Mouse (Mus musculus): ENCODE results near the gene Specc1. TPM values are rescaled to one million over a fixed set of nuclear protein-coding genes. Genes with fewer than 3 reads are reported as not detected.
A peak's percentile ranks its signal among the peaks of the same experiment; 100 is the strongest.

The Specc1 gene
- total RNA-seq, 2 experiments from 2014 or later: 91.4 to 93.9 TPM

DNA sequence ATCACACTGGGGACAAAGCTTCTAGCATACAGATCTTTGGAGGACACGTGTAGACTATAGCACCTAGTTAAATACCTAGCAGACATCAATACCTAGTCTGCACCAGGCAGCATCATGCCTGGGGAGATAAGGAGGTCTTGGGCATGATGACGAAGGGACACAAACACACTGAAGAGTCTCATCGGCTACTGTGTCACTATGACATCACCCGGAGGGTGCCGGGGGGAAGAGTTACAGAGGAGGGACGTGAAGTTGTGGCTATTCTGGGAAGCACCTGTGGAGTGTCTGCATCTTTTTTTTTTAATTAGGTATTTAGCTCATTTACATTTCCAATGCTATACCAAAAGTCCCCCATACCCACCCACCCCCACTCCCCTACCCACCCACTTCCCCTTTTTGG lies 55.5 kb downstream of the Specc1 start:
- DNase-seq (ENCODE audit: low spot score in 2 of 2): no peak

DNA sequence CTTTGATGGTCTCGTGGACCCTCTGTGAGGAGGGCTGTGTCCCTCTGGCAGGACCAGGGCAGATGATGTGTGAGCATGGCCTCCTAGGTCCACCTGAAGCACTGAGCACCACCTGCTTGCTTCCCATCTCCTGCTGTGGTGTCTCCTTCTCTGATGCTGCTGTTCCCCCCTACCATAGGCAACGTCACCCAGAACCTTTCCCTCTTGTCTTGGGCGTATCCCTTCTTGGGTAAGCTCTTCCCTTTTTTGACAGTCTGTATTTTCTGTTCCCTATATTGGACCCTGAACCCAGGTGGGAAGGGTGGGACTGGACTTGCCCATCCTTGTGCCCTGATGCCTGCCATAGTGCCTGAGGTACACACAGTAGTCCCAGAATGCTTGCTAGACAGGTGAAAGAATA lies 56.9 kb downstream of the Specc1 start:
- DNase-seq (ENCODE audit: low spot score in 2 of 2): no peak

GRCm38 (mm10) chr11:62015071-62015654 lies 58.6 kb downstream of the Specc1 start:
- peak in 1 of 2 experiments; percentile 47 for DNase-seq (ENCODE audit: low spot score in 2 of 2)

DNA sequence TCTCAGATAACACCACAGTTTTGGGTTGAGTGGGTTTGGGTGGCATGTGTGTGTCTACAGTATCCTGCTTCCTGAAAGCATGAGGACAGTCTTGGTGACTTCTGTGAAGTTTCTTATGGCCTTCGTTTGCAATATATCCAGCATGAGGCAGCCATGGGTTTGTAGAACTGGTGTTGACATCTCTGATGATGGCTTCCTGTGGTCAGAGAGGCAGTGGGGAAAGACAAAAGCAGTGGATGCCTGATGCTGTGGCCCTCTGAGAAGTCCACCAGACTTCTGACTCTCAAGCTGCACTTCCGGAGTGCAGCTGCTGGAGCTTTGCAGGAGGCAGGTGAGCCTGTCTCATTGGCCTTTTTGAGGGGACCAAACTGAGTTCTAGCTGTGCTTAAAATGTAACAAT lies 60.4 kb downstream of the Specc1 start:
- no peak for DNase-seq (ENCODE audit: low spot score in 2 of 2)

GRCm38 (mm10) chr11:62018315-62019205 lies 62.0 kb downstream of the Specc1 start:
- no peak for DNase-seq (ENCODE audit: low spot score in 2 of 2)

GRCm38 (mm10) chr11:62019857-62020256 lies 63.3 kb downstream of the Specc1 start:
- DNase-seq (ENCODE audit: low spot score in 2 of 2): no peak

GRCm38 (mm10) chr11:62020898-62021297 lies 64.3 kb downstream of the Specc1 start:
- DNase-seq (ENCODE audit: low spot score in 2 of 2): no peak

- no peak for DNase-seq (ENCODE audit: low spot score in 2 of 2)
Observed at GRCm38 (mm10) chr11:62022105-62022504, 65.5 kb downstream of the Specc1 start.

- DNase-seq (ENCODE audit: low spot score in 2 of 2): no peak
Observed at GRCm38 (mm10) chr11:62022718-62023493, 66.3 kb downstream of the Specc1 start.

- DNase-seq (ENCODE audit: low spot score in 2 of 2): no peak
Observed at GRCm38 (mm10) chr11:62023494-62024233, 67.1 kb downstream of the Specc1 start.

GRCm38 (mm10) chr11:62024234-62024601 lies 67.7 kb downstream of the Specc1 start:
- no peak for DNase-seq (ENCODE audit: low spot score in 2 of 2)

- DNase-seq (ENCODE audit: low spot score in 2 of 2): peak; percentile 55 to 79
Observed at GRCm38 (mm10) chr11:62024952-62025351, 68.4 kb downstream of the Specc1 start.

DNA sequence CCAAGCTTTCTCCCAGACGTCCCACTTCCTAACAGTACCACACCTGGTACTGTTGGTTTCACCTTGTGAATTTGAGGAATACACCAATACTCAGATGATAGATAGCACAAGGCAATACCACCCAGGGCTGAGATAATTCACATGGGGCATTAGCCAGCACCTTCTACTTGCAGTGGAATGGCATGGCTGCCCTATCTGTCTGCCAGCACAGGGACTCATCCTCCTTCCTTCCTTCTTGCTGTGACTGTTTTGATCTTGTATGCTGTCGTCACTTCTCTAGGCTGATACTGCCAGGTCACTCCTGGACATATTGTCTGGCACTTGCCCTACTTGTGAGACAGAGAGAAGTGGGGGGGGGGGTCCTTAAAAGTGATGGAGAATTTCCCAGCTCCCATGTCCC lies 69.2 kb downstream of the Specc1 start:
- DNase-seq (ENCODE audit: low spot score in 2 of 2): no peak

GRCm38 (mm10) chr11:62026345-62026815 lies 69.8 kb downstream of the Specc1 start:
- DNase-seq (ENCODE audit: low spot score in 2 of 2): peak in 1 of 2 experiments; percentile 70

- no peak for DNase-seq (ENCODE audit: low spot score in 2 of 2)
Observed at GRCm38 (mm10) chr11:62027271-62027670, 70.7 kb downstream of the Specc1 start.

GRCm38 (mm10) chr11:62027705-62028104 lies 71.1 kb downstream of the Specc1 start:
- DNase-seq (ENCODE audit: low spot score in 2 of 2): no peak

GRCm38 (mm10) chr11:62029171-62029570 lies 72.6 kb downstream of the Specc1 start:
- no peak for DNase-seq (ENCODE audit: low spot score in 2 of 2)

DNA sequence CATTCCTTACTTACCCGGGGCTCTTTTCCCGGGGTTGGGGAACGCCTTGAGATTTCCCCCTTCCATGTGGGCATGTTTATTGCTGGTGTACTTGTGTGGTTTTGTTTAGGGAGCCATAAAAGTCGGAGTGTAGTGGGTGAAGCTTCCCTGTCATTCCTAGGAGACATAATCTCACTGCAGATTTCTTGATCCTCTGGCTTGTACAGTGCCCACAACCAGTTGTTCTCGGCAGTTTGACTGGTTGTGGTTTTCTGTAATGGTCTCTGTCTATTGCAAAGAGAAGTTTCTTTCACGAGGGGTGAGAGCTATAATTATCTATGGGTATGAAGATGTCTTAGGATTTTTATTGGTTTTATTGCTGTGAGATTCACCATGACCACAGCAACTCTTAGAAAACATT lies 78.0 kb downstream of the Specc1 start:
- no peak for DNase-seq (ENCODE audit: low spot score in 2 of 2)

DNA sequence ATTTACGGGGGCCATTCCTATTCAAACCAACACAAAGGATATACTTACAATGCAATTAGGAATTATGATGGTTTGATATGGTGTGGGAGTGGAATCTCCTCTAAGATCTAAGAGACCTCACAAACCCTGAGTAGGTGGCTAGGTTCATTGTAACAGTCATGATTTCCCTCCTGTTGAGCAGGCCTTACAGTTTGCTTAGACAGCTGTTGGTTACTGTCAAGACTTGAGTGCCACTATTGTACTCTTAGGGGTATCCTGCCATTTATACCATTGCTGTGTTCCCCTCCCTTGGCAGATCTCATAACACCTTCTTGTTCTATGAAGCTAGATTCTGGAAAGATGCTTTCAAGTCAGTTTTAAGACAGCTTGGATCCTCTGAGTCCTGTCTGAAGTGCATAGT lies 78.7 kb downstream of the Specc1 start:
- DNase-seq (ENCODE audit: low spot score in 2 of 2): no peak

- DNase-seq (ENCODE audit: low spot score in 2 of 2): no peak
Observed at GRCm38 (mm10) chr11:62040122-62040521, 83.6 kb downstream of the Specc1 start.

DNA sequence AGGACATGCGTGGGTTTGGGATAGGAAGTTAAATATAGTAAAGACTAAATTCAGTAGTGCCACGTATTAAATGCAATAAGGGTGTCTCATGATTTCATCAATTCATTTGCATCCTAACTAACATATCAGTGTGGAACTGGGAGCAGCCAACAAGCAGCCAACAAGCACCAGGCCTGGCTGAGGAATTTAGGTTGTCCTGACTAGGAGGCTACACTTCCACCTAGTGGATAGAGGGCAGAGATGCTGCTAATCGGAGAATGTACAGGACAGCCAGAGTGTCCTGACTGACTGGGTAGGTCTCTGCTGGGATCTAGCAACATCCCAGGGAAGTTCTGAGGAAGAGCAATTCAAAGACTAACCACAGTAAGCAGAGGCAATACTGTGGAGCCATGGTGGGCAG lies 88.1 kb downstream of the Specc1 start:
- peak in 1 of 2 experiments; percentile 34 for DNase-seq (ENCODE audit: low spot score in 2 of 2)
